Mouse (Mus musculus) stomach, embryonic 16.5 days (tissue): ENCODE data around the gene Bpifb6. TPM values are rescaled to one million over a fixed set of nuclear protein-coding genes. Genes with fewer than 3 reads are reported as not detected.

Experiments
- ATAC-seq: fragments of 200-750 bp; cut with Nextera tagmentation; 2 replicates; pipeline ENCODE4 v1.8.0; 2017; ENCODE audit warnings: moderate number of reproducible peaks, moderate TSS enrichment; ENCODE audit not compliant: insufficient read depth, low FRiP score
- H3K27ac ChIP-seq: fragments of 300-500 bp; sonication (generic); 2 replicates; pipeline ENCODE4 v1.5.1; 2014; ENCODE audit warnings: low read length
- H3K27me3 ChIP-seq: fragments of 300-500 bp; sonication (generic); 2 replicates; pipeline ENCODE4 v1.6.1; 2014; ENCODE audit warnings: low read length, control low read depth, mixed read lengths; ENCODE audit not compliant: control insufficient read depth, insufficient read depth
- H3K36me3 ChIP-seq: fragments of 300-500 bp; sonication (generic); 2 replicates; pipeline ENCODE4 v1.6.1; 2014; ENCODE audit warnings: low read length; ENCODE audit not compliant: control insufficient read depth, insufficient read depth
- H3K4me1 ChIP-seq: fragments of 300-500 bp; sonication (generic); 2 replicates; pipeline ENCODE4 v1.6.1; 2014; ENCODE audit warnings: low read length, control low read depth, mixed read lengths; ENCODE audit not compliant: control insufficient read depth, insufficient read depth
- H3K4me2 ChIP-seq: fragments of 300-500 bp; sonication (generic); 2 replicates; pipeline ENCODE4 v1.6.1; 2014; ENCODE audit warnings: low read depth, low read length, mixed read lengths
- H3K4me3 ChIP-seq: fragments of 300-500 bp; sonication (generic); replicated peaks from 2 replicates; pipeline ENCODE4 v1.5.1; 2014; ENCODE audit warnings: mild to moderate bottlenecking, low read length
- H3K9ac ChIP-seq: fragments of 300-500 bp; sonication (generic); 2 replicates; pipeline ENCODE4 v1.6.1; 2014; ENCODE audit warnings: low read length
- H3K9me3 ChIP-seq: fragments of 300-500 bp; sonication (generic); replicated peaks from 2 replicates; pipeline ENCODE4 v1.6.1; 2016; ENCODE audit warnings: low read length, control low read depth; ENCODE audit not compliant: control insufficient read depth
- WGBS: fragments of 180-500 bp; shearing (Covaris S2); extraction: QIAGEN DNeasy Blood & Tissue Kit; methylation state at CpG from one replicate; pipeline ENCODE4 v1.1.7; 2014; 5-methylcytosine and 5-hydroxymethylcytosine counted together
- polyA plus RNA-seq: library from polyadenylated mRNA; unstranded; fragments of >200 nt; fragmentation: Nextera tagmentation; extraction: Ambion mirVana; gene quantifications from 2 replicates; pipeline ENCODE4 v1.2.1, GENCODE M21; 2015

Bpifb6 gene
- polyA plus RNA-seq, 1 experiment from 2014 or later = not detected

GRCm38 (mm10) chr2:153899111-153899510 is 1.1 kb upstream of the Bpifb6 start:
- H3K36me3 ChIP-seq = no peaks in the 10 kb centered on the region
- 83% methylated on average over 5 of the region's 5 CpGs for WGBS
- H3K9me3 ChIP-seq = no peaks in the 10 kb centered on the region

GRCm38 (mm10) chr2:153902726-153903125 is 2.5 kb downstream of the Bpifb6 start:
- Histone ChIP-seq H3K4me1 (no peaks in the 10 kb centered on the region), H3K4me2 (no peak overlapping the region), H3K36me3 (no peaks in the 10 kb centered on the region), H3K9ac (no peak overlapping the region), H3K4me3 (no peak overlapping the region), H3K9me3 (no peaks in the 10 kb centered on the region), H3K27me3 (no peaks in the 10 kb centered on the region), H3K27ac (no peak overlapping the region)
- no peak for ATAC-seq
- 75% methylated on average over 6 of the region's 6 CpGs for WGBS

More at GRCm38 (mm10) chr2:153899111-153899510, 1.1 kb upstream of the Bpifb6 start:
- Histone ChIP-seq H3K27ac (no peak overlapping the region), H3K9ac (no peak overlapping the region), H3K4me3 (no peak overlapping the region), H3K4me2 (no peak overlapping the region), H3K27me3 (no peaks in the 10 kb centered on the region; the same call in 1 of the 2 replicates), H3K4me1 (no peaks in the 10 kb centered on the region)
- no peak for ATAC-seq

DNA sequence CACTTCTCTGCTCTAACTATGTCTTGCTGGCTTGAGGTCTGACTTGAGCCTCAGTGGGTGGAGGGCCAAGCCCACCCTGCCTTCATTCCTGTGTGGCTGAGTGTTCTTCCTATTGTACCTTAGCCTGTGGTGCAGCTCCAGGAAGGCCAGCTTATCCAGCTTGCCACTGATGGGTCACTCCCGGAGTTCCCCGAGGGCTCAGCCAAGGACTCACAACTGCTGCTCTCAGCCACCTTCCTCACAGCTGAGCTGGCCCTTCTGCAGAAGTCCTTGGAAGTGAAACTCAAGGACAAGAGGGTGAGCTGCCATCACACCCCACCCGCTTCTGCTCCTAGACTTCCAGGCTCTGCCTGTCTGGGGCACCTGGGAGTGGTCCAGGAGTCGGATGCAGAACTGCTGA is 6.4 kb downstream of the Bpifb6 start:
- Histone ChIP-seq H3K4me3 (no peak overlapping the region), H3K9me3 (no peaks in the 10 kb centered on the region), H3K4me2 (no peak overlapping the region), H3K4me1 (no peaks in the 10 kb centered on the region), H3K36me3 (no peaks in the 10 kb centered on the region), H3K9ac (no peak overlapping the region), H3K27me3 (no peaks in the 10 kb centered on the region), H3K27ac (no peak overlapping the region)
- 77% methylated on average over 4 of the region's 4 CpGs for WGBS
- ATAC-seq = no peak

DNA sequence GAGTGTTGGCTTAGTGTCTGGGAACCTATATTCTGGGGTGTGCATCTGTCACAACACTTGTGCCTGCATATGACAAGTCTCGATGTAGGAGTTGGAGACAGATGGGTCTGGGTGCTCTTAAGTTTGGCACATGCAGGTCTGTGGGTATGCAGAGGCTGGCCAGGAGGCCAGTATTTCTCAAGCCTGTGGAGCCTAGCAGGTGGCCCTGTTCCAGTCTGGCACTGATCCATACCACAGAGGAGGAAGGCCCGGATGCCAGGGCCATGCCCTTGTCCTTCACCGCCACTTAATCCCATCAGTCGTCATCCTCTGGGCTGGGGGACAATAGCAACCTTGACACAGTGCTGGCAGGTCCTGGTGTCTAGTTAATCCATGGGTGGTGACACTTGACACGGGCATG is 14.0 kb downstream of the Bpifb6 start:
- no peaks in the 10 kb centered on the region for H3K27me3 ChIP-seq
- no peak overlapping the region for H3K27ac ChIP-seq
- H3K4me2 ChIP-seq = no peak overlapping the region
- no peaks in the 10 kb centered on the region for H3K9me3 ChIP-seq
- WGBS = 70% methylated on average over 5 of the region's 5 CpGs
- H3K36me3 ChIP-seq = no peaks in the 10 kb centered on the region
- no peak for ATAC-seq
- no peaks in the 10 kb centered on the region for H3K4me1 ChIP-seq
- H3K9ac ChIP-seq = no peak overlapping the region
- H3K4me3 ChIP-seq = no peak overlapping the region

GRCm38 (mm10) chr2:153917930-153918329 is 17.7 kb downstream of the Bpifb6 start, which contains the start of gene Bpifb3:
TSS of gene Bpifb3 (plus strand) at chr2:153918230.
- Histone ChIP-seq H3K27me3 (no peaks in the 10 kb centered on the region), H3K36me3 (no peaks in the 10 kb centered on the region), H3K9ac (no peak within 1 kb of the TSS), H3K4me1 (no peaks in the 10 kb centered on the region), H3K27ac (no peak within 1 kb of the TSS), H3K9me3 (no peaks in the 10 kb centered on the region), H3K4me3 (no peak within 1 kb of the TSS), H3K4me2 (no peak within 1 kb of the TSS)
- 68% methylated on average over 8 of the region's 8 CpGs for WGBS
- ATAC-seq = no peak

DNA sequence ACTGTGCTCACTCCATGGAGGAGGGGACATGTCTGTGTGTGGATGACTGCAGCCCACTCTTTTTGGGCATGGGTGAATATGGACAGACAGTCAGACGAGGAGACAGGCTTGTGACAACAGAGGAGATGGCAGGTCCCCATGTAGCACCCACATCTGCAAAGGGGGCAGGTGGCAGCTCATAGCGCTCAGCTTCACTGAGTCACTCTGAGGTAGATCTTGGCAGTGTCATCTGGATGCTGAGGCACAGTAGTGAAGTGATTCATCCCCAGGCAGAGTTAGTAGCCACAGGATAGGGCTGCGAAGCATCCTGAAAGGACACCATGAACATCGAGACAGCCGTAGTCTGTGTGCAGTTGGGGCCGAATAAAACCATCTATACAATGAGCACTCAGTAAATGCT is 21.1 kb downstream of the Bpifb6 start:
- no peak for ATAC-seq
- H3K9me3 ChIP-seq = no peaks in the 10 kb centered on the region
- no peak overlapping the region for H3K4me2 ChIP-seq
- no peak overlapping the region for H3K4me3 ChIP-seq
- no peaks in the 10 kb centered on the region for H3K27me3 ChIP-seq
- no peak overlapping the region for H3K27ac ChIP-seq
- H3K4me1 ChIP-seq = no peaks in the 10 kb centered on the region
- 85% methylated on average over 6 of the region's 6 CpGs for WGBS
- H3K36me3 ChIP-seq = no peaks in the 10 kb centered on the region
- H3K9ac ChIP-seq = no peak overlapping the region

DNA sequence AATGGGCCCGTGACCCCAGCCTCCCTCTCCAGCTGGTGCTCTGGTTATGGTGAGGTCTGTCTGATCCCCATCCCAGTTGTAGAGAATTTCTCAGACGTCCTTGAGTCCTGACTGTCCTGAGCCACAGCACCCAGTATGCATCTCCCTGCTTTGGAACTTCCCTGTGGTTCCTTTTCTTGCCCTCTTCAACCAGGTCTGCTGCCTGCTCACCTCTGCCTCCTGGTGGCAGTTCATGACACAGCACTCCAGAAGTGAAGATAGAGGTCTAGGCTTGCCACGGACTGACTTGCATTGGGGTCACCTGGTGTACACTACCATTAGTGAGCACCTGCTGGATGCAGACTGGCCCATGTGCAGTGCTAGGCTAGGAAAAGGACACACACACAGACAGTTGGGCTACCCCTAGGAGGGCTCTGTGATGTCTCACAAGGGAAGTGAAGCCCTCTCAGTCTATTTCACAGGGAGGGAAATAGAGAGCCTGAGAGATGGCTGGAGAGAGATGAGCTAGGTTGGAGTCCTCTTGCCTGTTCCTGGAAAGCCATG is 29.8 kb downstream of the Bpifb6 start:
- H3K4me1 ChIP-seq = no peaks in the 10 kb centered on the region
- H3K4me3 ChIP-seq = no peak overlapping the region
- H3K27me3 ChIP-seq = no peaks in the 10 kb centered on the region
- no peak overlapping the region for H3K4me2 ChIP-seq
- H3K27ac ChIP-seq = no peak overlapping the region
- no peak overlapping the region for H3K9ac ChIP-seq
- 47% methylated on average over 3 of the region's 3 CpGs for WGBS
- ATAC-seq = no peak
- H3K9me3 ChIP-seq = no peaks in the 10 kb centered on the region
- no peaks in the 10 kb centered on the region for H3K36me3 ChIP-seq

DNA sequence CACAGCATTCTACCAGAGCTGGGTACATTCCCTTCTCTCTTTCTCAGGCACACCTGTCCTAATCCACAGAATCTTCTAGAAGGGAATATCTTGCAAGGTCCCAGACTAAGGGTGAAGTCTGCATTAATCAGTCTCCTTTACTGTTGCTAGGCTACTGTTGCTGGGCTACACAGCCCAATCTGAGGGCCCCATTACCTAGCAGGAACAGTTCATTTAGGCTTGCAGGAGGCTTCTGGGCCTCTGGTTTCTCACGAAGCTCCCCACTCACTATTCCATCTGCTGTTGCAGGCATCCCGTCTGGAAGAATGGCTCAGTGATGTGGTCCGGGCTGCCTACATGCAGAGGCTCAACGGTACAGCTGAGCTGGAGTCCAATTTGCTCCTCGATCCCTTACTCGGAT is 30.9 kb downstream of the Bpifb6 start:
- Histone ChIP-seq H3K36me3 (no peaks in the 10 kb centered on the region), H3K9me3 (no peaks in the 10 kb centered on the region), H3K27ac (no peak overlapping the region), H3K4me3 (no peak overlapping the region), H3K27me3 (no peaks in the 10 kb centered on the region), H3K4me2 (no peak overlapping the region), H3K4me1 (no peaks in the 10 kb centered on the region), H3K9ac (no peak overlapping the region)
- WGBS = 70% methylated on average over 6 of the region's 6 CpGs
- ATAC-seq = no peak

DNA sequence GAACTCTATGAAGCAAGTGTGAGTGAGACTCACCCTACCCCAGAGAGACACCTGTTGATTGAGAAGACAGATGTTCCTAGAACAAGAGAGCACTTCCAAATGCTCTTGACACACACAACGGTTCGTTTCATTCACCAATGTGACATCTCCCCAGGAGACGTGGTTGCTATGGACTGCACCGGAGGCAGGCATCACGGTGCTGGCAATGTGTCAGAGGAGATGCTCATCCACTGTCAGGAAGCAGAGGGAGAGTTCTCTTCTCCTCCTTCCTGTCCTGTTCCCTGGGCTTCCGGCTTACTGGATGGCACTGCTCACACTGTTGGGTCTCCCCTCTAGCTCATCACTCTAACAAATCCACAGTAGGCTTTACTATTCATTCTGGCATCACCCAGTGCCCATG is 33.1 kb downstream of the Bpifb6 start:
- H3K27ac ChIP-seq = no peak overlapping the region
- no peak overlapping the region for H3K9ac ChIP-seq
- no peaks in the 10 kb centered on the region for H3K27me3 ChIP-seq
- 79% methylated on average over 6 of the region's 6 CpGs for WGBS
- H3K9me3 ChIP-seq = no peaks in the 10 kb centered on the region
- ATAC-seq = no peak
- no peaks in the 10 kb centered on the region for H3K4me1 ChIP-seq
- H3K4me2 ChIP-seq = no peak overlapping the region
- no peak overlapping the region for H3K4me3 ChIP-seq
- no peaks in the 10 kb centered on the region for H3K36me3 ChIP-seq

DNA sequence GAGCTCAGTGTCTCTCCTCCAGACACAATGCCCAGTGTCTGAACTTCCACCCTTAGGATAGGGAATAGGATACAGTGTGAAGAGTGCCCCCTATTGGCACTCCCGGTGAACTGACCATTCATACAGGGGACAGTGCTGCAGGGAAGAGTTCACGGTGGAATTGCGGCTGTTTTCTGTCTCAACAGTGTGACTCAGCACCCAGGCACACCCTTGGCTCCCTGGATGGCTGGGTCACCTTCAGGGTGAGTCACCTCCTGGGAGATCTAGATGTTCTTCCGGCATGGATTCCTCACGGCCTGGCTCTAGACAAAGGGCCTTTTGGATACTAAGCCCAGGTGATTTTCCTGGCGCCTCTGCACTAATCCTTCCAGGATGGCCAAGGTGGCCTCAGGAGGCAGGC is 35.2 kb downstream of the Bpifb6 start:
- ATAC-seq = no peak
- no peak overlapping the region for H3K4me2 ChIP-seq
- no peak overlapping the region for H3K4me3 ChIP-seq
- H3K9me3 ChIP-seq = no peaks in the 10 kb centered on the region
- H3K9ac ChIP-seq = no peak overlapping the region
- H3K27ac ChIP-seq = no peak overlapping the region
- H3K36me3 ChIP-seq = no peaks in the 10 kb centered on the region
- WGBS = 80% methylated on average over 6 of the region's 6 CpGs
- H3K27me3 ChIP-seq = no peaks in the 10 kb centered on the region
- no peaks in the 10 kb centered on the region for H3K4me1 ChIP-seq
